Mouse (Mus musculus) heart, postnatal 36 days (tissue): ENCODE measurements around the gene Il6st. TPM values are rescaled to one million over a fixed set of nuclear protein-coding genes. Genes with fewer than 3 reads are reported as not detected.
A peak's percentile ranks its signal among the peaks of the same experiment; 100 is the strongest.

Experiments used
- DNase-seq, 2 experiments: peaks; one replicate each; pipeline ENCODE4 v3.0.0; 2021 to 2022
- intact Hi-C: fragments of 180-260 bp; cut with DNase I; formaldehyde crosslinking; loops from one replicate; pipeline ENCODE4 v1.15.1; 2025
- total RNA-seq, 2 experiments: library from RNA; stranded (reverse); gene quantifications; 2 replicates each; pipeline ENCODE4 v1.2.3; 2021

The Il6st gene
- total RNA-seq, 2 experiments from 2014 or later, result 203 to 252 TPM

DNA sequence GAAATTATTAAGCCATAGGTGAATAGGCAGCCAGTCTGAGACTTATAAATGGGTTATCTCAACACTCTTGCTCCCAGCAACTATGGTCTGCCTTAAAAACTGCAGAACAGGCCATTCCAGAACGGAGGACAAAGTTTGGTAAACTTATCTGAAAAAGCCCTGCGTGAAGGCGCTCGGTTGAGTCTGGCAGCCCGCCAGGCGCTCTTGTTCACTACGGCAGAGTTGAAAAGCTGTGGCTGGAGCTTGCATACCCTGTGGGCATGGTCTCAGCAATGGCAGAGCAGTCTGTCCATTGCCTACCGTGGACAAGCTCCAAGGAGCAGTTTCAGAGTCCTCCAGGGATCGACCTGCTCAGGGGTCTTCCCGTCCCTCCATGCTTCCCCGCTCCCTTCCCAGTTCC, 47.4 kb downstream of the Il6st start:
- intact Hi-C loops, result no loop called here
- DNase-seq, result peak; percentile 15 to 28

DNA sequence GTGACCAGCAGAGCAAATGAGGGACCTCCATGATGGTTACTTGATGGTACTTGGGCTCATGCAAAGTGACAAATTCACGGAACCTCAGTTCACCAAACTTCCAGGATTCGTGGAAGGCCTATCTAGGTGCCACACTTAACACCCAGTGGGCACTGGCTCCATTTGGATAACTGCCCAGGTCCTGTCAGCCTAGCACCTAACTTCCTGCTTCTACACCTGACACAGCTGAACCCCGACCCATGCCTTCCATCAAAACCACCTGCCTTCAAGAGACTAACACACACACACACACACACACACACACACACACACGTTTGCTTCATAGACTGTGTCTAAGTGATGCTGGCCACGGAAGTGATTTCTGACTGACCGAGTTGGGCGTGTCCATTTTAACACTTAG, 47.9 kb downstream of the Il6st start:
- no peak for DNase-seq
- intact Hi-C loops, result no loop called here

DNA sequence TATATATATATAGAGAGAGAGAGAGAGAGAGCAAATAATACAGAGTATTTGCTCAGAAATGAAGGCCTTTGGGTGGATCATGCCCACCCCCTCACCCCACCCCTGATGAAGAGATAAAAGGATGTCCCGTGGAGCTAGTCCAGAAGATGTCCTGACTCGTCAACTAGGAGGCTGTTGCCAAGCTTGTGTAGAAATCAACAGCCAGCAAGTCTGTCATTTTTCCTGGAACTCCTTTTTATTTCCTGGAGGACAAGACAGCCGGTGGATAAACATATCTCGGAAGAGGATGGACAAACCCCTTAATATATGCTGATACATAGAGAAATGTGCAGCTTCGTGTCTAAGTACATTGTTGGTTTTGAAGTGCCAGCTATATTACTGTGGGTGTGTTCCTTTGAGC, 49.0 kb downstream of the Il6st start:
- intact Hi-C loops, result no loop called here
- DNase-seq, result no peak

DNA sequence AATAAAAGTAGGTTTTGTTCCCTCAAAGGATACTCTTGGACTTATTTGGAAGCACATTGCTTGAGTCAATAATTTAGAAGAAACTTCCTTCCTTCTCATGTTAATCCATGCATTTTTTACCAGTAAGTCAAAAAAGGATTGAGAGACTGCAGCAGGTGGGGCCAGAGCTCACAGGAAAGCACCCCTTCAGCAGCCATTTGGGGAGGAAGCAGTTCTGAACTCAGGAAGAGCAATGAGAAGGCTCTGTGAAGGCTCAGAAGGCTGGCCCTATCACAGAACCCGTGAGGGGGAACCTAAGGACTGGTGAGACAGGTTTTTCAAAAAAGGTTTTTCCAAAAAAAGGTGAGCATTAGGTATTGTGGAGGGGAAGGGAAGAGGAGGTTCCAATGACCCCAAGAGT, 50.7 kb downstream of the Il6st start:
- DNase-seq, result no peak
- intact Hi-C loops, result no loop called here

DNA sequence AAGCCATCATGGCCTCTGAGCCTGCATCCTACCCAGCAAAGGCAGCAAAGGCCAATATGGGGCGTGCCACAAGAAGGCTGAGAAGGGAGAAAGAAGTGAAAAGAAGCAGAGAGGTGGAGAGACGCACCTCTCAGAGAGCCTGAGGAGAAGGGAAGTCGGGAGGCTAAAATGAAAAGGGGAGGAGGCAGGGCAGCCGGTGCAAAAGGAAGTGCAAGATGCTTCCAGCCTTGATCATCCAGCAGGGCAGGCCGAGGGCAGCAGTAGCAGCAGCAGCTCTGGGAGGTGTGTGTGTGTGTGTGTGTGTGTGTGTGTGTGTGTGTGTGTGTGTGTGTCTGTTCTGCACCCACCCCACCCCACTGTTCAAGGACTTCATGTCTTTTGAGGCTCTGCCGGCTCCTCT, 58.4 kb downstream of the Il6st start:
- DNase-seq, result no peak
- intact Hi-C loops, result no loop called here

DNA sequence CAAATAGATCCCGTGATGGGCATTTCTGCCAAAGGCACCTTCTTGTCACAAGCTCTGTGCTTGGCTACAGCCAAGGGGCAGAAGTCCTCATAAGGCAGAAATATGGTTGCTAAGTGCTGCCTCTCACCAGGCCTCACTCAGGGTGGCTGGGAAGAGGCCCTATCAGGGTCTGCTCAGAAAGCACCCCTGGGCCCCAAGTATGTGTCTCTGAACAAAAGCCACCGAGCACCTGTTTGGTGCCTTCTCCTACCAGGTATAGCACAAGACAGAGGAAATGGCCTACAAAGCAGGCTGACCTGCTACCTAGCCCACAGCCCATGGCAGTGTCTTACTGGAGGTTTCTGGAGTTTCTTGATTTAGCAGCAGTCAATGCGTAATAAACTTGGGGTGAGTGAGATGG, 59.0 kb downstream of the Il6st start:
- DNase-seq, result no peak
- intact Hi-C loops, result no loop called here

DNA sequence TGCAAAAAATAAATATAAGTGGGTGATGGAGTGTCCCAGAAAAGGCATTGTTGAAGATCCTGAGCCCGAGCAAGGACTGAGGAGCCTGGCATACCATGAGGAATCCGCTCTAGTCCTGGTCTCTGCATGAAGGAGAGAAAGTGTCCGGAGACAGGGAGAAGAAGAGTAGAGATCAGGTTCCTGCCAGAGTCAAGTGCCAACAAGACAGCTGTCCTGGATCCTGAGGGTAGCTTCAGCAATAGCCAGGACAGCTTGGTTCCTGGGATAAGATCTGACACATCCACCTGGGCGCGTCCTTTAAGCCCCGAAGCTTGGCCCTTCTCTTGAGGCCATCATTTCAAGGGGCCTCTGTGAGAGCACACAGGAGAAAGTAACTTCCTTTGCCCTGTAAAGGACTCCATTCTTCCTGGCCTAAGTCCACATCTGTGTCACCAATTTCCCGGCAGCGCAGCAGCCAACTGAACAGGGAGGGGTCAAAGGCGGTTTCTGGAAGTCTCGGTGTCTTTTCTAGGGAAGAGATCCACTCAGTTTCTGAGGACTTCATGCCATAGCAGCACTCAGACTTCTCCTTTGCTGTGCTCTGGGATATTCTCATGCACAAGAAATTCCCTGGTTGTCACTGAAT, 59.6 kb downstream of the Il6st start:
- intact Hi-C loops, result no loop called here
- DNase-seq, result no peak

DNA sequence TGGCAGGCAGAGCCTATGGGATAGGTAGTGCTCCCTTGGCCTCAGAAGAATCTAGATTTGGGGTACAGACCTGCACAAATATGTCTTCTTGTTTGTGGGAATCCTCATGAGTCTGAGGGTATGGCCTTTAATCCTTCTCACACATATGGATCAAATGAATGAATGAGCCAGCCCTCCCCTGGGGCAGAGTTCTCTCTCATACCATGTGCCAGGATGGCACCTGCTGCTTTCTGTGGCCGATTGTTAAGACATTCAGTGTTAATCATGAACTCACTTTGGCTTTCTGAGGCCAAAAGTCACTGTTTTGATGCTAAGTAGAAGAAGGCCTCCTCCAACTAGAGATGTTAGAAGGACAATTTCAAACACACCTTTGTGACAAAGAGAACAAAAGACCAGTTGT, 63.3 kb downstream of the Il6st start:
- intact Hi-C loops, result no loop called here

DNA sequence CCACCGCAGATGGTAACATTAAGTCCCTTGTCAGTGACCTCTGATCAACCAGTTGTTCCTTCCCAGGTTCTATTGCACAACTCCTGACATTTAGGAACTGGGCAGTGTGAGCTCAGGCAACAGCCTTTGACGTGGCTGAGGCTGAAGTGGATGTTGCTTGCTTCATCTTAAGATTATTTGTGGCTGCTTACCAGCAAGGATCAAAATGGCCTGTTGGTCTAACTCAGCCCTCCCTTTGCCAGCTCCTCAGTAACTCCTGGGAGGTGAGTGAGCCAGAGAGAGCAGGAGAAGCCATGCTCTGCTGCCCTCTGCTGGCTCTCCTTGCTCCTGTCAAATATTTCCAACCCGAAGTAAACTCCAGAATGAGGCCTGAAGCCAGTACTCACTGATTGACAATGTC, 66.0 kb downstream of the Il6st start:
- DNase-seq, result peak; percentile 71 to 82
- intact Hi-C loops, result loop anchor here (1.0 kb wide), 2 partner anchors 222 to 258 kb away; no protein-coding TSS in a partner anchor

More for the DNA sequence above, 63.3 kb downstream of the Il6st start:
- DNase-seq, result no peak

DNA sequence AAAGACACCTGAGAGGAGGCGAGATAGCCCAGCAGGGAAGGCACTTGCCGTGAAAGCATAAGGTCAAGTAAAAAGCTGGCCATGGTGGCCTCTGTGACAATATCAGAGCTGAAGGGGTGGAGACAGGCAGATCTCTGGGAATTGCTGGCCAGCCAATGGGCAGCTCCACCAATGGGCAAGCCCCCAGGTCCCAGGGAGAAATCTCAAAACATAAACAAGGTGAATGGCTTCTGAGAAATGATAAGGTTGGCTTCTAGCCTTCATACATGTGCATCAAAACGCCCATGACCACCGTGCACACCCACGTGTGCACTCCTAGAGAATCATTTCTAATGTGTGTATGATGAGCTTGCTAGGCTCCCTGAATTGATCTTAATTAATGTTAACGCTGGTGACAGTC, 68.4 kb downstream of the Il6st start:
- intact Hi-C loops, result no loop called here
- DNase-seq, result no peak

DNA sequence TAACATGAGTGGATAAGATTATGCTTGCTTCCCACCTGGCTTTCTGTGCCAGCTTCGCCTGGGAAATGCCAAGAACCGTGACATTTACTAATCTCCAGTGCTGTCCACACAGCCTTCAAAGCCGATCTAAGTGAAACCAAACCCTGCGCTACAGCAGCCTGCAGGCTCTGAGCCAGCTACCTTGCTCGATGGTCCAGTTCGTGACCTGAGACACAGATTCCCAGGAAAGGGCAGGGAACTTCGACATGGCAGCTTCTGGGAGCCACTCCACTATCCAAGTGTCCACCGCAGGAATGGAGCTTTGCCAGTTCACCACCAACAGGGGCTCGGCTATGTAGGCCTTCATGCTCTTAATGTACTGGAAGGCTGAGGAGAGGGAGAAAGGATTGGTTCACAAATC, 69.7 kb downstream of the Il6st start:
- intact Hi-C loops, result no loop called here
- no peak for DNase-seq

DNA sequence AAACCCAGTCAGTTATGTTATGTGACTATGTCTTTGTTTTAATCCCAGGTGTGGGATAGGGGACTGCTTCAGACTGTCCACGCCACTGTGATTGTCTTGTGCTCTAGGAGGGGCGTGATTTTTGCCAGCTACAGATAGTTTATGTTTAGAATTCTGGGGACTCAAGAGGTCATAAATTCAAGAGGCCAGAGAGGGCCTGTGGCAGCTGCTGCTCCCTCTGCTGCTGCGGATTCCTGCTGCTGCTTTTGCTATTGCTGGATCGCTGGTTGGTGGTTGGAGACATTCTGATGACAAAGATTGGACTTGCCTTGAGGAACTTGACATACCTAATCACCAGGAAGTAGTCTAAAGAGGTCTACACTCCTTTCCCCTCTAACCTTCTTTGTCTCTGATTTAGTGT, 72.7 kb downstream of the Il6st start:
- intact Hi-C loops, result no loop called here

DNA sequence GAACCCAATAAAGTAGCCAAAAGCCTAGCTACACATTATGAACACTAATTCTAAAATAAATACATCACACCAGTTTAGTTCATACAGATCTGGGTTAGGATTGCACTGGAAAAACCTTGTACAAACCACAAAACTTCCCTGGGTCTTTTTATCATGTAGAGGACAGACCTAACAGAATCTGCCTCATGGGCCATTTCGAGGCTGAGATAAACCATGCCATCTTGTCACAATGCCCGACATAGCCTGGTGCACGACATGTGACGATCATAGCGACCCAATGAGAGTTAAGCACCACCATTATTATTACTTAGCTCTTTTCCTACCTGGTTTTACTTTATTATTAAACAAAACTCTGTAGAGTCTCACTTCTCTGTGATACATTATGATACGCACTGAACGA, 73.2 kb downstream of the Il6st start:
- no peak for DNase-seq
- intact Hi-C loops, result no loop called here

More for the DNA sequence above, 72.7 kb downstream of the Il6st start:
- DNase-seq, result no peak

DNA sequence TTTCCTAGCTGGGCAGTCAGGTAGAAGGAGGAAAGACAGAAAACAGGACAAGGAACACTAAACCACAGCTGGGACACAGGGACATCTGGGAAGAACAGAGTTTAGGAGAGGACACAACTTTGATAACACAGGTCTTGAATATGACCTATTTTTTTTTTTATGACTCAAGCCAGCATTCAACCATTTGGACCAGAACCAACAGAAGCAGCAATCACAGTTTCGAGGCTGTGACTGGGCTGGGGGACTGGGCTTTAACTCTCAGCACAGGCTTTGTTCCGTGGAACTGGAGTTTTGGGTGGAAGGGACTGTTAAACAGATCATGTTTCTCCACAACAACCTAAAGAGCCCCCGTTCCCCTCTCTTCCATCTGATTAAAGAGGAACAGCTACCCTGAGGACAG, 76.7 kb downstream of the Il6st start:
- intact Hi-C loops, result no loop called here
- DNase-seq, result no peak

DNA sequence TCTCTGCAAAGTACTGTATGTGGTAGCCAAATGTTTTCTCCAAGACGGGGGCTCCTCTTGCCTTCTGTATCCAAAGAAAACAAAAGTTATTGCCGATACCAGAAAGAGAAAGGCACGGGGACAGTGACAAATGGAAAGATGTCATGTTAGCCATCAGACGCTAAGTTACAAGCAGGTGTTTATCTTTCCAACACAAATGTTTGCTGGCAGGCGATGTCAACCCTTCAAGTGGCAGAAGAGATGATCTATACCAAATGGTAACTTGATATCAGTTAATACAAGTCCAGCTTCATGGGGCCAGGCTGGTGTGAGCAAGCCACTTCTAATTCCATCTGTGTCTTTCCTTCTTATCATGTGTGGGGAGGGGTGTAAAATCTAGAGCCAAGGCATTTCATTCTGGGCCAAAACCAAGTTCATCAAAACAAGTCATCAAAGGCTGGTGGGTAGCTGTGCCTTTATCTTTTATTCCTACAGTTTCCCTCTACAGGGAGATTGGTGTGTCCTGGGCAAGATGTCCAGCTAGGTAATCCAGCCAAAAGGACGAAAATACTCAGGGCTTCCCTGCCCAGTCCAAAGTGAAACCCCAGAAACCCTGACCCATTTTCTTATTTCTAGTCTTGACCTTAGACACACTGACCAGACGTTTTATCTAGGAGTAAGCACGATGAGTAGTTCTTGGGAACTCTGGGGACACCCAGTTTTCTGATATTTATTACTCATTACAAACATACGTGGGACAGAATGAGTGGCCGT, 77.5 kb downstream of the Il6st start:
- DNase-seq, result no peak
- intact Hi-C loops, result no loop called here

DNA sequence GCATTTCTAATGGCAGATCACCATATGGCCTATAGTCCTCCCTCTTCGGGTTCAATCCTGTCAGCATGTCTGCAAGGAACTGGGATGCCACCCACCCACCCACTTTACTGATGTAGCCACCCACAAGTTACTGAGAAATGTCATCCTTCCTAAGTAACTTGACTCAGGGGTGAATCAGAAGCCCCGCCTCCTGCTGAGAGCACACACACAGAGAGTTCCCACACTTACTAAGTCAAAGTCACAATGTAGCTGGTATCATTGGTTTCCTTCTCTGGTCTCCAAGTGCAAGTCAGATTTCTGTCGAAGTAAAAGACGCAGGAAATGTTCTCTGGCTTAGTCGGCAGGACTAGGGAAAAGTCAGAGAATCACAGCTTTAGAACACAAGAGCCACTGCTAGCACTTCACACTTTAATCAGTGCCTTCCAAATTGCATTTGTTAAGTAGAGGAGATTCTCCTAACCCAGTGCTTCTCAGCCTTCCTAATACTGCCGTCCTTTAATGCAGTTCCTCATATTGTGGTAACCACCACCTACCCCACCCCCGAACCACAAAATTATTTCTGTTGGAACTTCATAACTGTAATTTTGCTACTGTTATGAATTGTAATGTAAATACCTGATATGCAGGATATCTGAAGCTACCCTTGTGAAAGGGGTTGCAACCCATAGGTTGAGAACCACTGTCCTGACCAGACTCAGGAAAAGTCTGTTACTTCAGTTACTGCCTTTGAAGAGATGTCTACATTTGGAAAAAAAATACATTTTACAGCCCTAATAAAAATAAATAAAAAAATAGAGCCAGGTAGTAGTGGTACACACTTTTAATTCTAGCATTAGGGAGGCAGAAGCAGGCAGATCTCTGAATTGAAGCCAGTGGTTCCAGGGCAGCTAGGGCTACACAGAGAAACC, 88.0 kb downstream of the Il6st start:
- intact Hi-C loops, result no loop called here
- no peak for DNase-seq

DNA sequence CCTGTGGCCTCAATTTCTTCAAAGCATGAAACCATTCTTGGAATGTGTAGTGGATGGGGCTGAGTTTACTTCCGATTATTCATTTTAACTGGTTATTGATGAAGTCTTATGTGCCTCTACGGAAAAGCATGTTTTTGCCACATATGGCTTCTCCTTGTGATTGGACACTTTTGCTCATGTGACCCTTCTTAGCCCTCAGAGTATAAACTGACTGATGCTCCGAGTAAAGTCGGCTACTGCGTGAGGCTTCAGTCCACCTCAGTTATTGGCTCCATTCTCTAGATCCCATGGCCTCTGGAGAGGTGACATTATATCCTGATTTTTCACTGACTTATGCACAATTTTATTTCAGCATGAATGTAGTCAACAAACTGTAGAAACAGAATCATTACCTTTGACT, 89.4 kb downstream of the Il6st start:
- intact Hi-C loops, result no loop called here
- DNase-seq, result no peak

DNA sequence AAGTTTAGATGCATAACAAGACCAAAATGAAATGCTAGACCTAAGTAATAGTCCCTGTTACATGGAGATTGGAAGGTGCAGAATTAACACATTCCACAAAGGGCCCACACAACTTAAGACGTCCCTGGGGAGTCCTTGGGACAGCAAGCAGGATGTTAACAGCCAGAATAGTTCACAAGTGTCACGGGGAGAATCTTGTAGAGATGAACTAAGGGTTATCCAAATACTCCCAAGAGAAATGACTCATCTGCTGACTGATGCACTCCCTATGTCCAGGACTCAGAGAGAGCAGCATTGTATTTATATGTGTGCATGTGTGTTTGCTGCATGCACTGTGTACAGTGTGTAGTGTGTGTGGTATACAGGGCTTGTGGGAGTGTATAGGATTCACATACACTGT, 92.6 kb downstream of the Il6st start:
- DNase-seq, result no peak
- intact Hi-C loops, result no loop called here
